Mouse (Mus musculus) neural tube, embryonic 10.5 days (tissue): ENCODE data around the gene Gpatch2.

ENCODE experiments used
- DNase-seq: peaks from one replicate; pipeline ENCODE4 v3.0.0-alpha.2; 2017; ENCODE audit warnings: low spot score; ENCODE audit errors: extremely low spot score

The Gpatch2 gene

GRCm38 (mm10) chr1:187366806-187367205 lies 151.5 kb downstream of the Gpatch2 start:
- no peak for DNase-seq

GRCm38 (mm10) chr1:187369049-187369448 lies 153.7 kb downstream of the Gpatch2 start:
- no peak for DNase-seq

GRCm38 (mm10) chr1:187373506-187373905 lies 158.2 kb downstream of the Gpatch2 start:
- no peak for DNase-seq

- no peak for DNase-seq
Observed at GRCm38 (mm10) chr1:187374418-187374817, 159.1 kb downstream of the Gpatch2 start.

- DNase-seq: no peak
Observed at GRCm38 (mm10) chr1:187376946-187377671, 161.8 kb downstream of the Gpatch2 start.

GRCm38 (mm10) chr1:187377865-187378524 lies 162.7 kb downstream of the Gpatch2 start:
- no peak for DNase-seq

GRCm38 (mm10) chr1:187389476-187389875 lies 174.2 kb downstream of the Gpatch2 start:
- DNase-seq: no peak

- DNase-seq: no peak
Observed at GRCm38 (mm10) chr1:187400834-187401233, 185.5 kb downstream of the Gpatch2 start.
